Mouse (Mus musculus): ENCODE data around the gene Ints3. TPM values are rescaled to one million over a fixed set of nuclear protein-coding genes. Genes with fewer than 3 reads are reported as not detected.

Ints3 gene
- 23.4 TPM for polyA plus RNA-seq (2014; fragmentation: Illumina TruSeq; extraction: RNeasy Lipid Tissue Mini Kit (QIAGEN cat#74804); ENCODE audit: low read depth, low replicate concordance)

GRCm38 (mm10) chr3:90433381-90434020 lies at the start of gene Ints3:
Gene Ints3, minus strand, starts transcription at chr3:90433622.

GRCm38 (mm10) chr3:90475831-90476611 lies 42.6 kb upstream of the Ints3 start, which contains the start of gene Ilf2:
Gene Ilf2, plus strand, starts transcription at chr3:90476126.

GRCm38 (mm10) chr3:90465686-90466310 lies 32.4 kb upstream of the Ints3 start, which contains the start of gene Npr1:
Gene Npr1, minus strand, starts transcription at chr3:90465866.

GRCm38 (mm10) chr3:90389511-90390490 lies 43.6 kb downstream of the Ints3 start, which contains the start of gene Slc27a3:
Gene Slc27a3, minus strand, starts transcription at chr3:90389938.

Other genes with a start within 250 kb of the Ints3 start
- gene Rps27, start 220.0 kb downstream of the Ints3 start, polyA plus RNA-seq (2014; fragmentation: Illumina TruSeq; extraction: RNeasy Lipid Tissue Mini Kit (QIAGEN cat#74804); ENCODE audit: low read depth, low replicate concordance) = 1,935 TPM
- gene Rab13, start 219.9 kb downstream of the Ints3 start, polyA plus RNA-seq (2014; fragmentation: Illumina TruSeq; extraction: RNeasy Lipid Tissue Mini Kit (QIAGEN cat#74804); ENCODE audit: low read depth, low replicate concordance) = 6.8 TPM
- 71.9 TPM for gene Jtb, start 202.0 kb downstream of the Ints3 start, polyA plus RNA-seq (2014; fragmentation: Illumina TruSeq; extraction: RNeasy Lipid Tissue Mini Kit (QIAGEN cat#74804); ENCODE audit: low read depth, low replicate concordance)
- gene Creb3l4, start 190.1 kb downstream of the Ints3 start, polyA plus RNA-seq (2014; fragmentation: Illumina TruSeq; extraction: RNeasy Lipid Tissue Mini Kit (QIAGEN cat#74804); ENCODE audit: low read depth, low replicate concordance) = not detected
- 60.2 TPM for gene Slc39a1, start 185.4 kb downstream of the Ints3 start, polyA plus RNA-seq (2014; fragmentation: Illumina TruSeq; extraction: RNeasy Lipid Tissue Mini Kit (QIAGEN cat#74804); ENCODE audit: low read depth, low replicate concordance)
- gene Crtc2, start 179.5 kb downstream of the Ints3 start, polyA plus RNA-seq (2014; fragmentation: Illumina TruSeq; extraction: RNeasy Lipid Tissue Mini Kit (QIAGEN cat#74804); ENCODE audit: low read depth, low replicate concordance) = 19.2 TPM
- 33.2 TPM for gene Dennd4b, start 168.4 kb downstream of the Ints3 start, polyA plus RNA-seq (2014; fragmentation: Illumina TruSeq; extraction: RNeasy Lipid Tissue Mini Kit (QIAGEN cat#74804); ENCODE audit: low read depth, low replicate concordance)
- 14.3 TPM for gene Gatad2b, start 140.4 kb downstream of the Ints3 start, polyA plus RNA-seq (2014; fragmentation: Illumina TruSeq; extraction: RNeasy Lipid Tissue Mini Kit (QIAGEN cat#74804); ENCODE audit: low read depth, low replicate concordance)
- 1.0 TPM for gene Slc27a3, start 43.7 kb downstream of the Ints3 start, polyA plus RNA-seq (2014; fragmentation: Illumina TruSeq; extraction: RNeasy Lipid Tissue Mini Kit (QIAGEN cat#74804); ENCODE audit: low read depth, low replicate concordance)
- 20.8 TPM for gene Npr1, start 32.2 kb upstream of the Ints3 start, polyA plus RNA-seq (2014; fragmentation: Illumina TruSeq; extraction: RNeasy Lipid Tissue Mini Kit (QIAGEN cat#74804); ENCODE audit: low read depth, low replicate concordance)
- 34.3 TPM for gene Ilf2, start 42.5 kb upstream of the Ints3 start, polyA plus RNA-seq (2014; fragmentation: Illumina TruSeq; extraction: RNeasy Lipid Tissue Mini Kit (QIAGEN cat#74804); ENCODE audit: low read depth, low replicate concordance)
- gene Snapin, start 57.4 kb upstream of the Ints3 start, polyA plus RNA-seq (2014; fragmentation: Illumina TruSeq; extraction: RNeasy Lipid Tissue Mini Kit (QIAGEN cat#74804); ENCODE audit: low read depth, low replicate concordance) = 79.2 TPM
- 80.9 TPM for gene Chtop, start 75.9 kb upstream of the Ints3 start, polyA plus RNA-seq (2014; fragmentation: Illumina TruSeq; extraction: RNeasy Lipid Tissue Mini Kit (QIAGEN cat#74804); ENCODE audit: low read depth, low replicate concordance)
- 1,552 TPM for gene S100a1, start 80.8 kb upstream of the Ints3 start, polyA plus RNA-seq (2014; fragmentation: Illumina TruSeq; extraction: RNeasy Lipid Tissue Mini Kit (QIAGEN cat#74804); ENCODE audit: low read depth, low replicate concordance)
- gene S100a13, start 80.8 kb upstream of the Ints3 start, polyA plus RNA-seq (2014; fragmentation: Illumina TruSeq; extraction: RNeasy Lipid Tissue Mini Kit (QIAGEN cat#74804); ENCODE audit: low read depth, low replicate concordance) = 64.2 TPM
- not detected for gene S100a14, start 93.2 kb upstream of the Ints3 start, polyA plus RNA-seq (2014; fragmentation: Illumina TruSeq; extraction: RNeasy Lipid Tissue Mini Kit (QIAGEN cat#74804); ENCODE audit: low read depth, low replicate concordance)
- 78.9 TPM for gene S100a16, start 103.6 kb upstream of the Ints3 start, polyA plus RNA-seq (2014; fragmentation: Illumina TruSeq; extraction: RNeasy Lipid Tissue Mini Kit (QIAGEN cat#74804); ENCODE audit: low read depth, low replicate concordance)
- gene S100a3, start 127.0 kb upstream of the Ints3 start, polyA plus RNA-seq (2014; fragmentation: Illumina TruSeq; extraction: RNeasy Lipid Tissue Mini Kit (QIAGEN cat#74804); ENCODE audit: low read depth, low replicate concordance) = not detected
- not detected for gene S100a2, start 156.6 kb upstream of the Ints3 start, polyA plus RNA-seq (2014; fragmentation: Illumina TruSeq; extraction: RNeasy Lipid Tissue Mini Kit (QIAGEN cat#74804); ENCODE audit: low read depth, low replicate concordance)
- not detected for gene Gm42674, start 168.3 kb upstream of the Ints3 start, polyA plus RNA-seq (2014; fragmentation: Illumina TruSeq; extraction: RNeasy Lipid Tissue Mini Kit (QIAGEN cat#74804); ENCODE audit: low read depth, low replicate concordance)
- gene S100a4, start 170.1 kb upstream of the Ints3 start, polyA plus RNA-seq (2014; fragmentation: Illumina TruSeq; extraction: RNeasy Lipid Tissue Mini Kit (QIAGEN cat#74804); ENCODE audit: low read depth, low replicate concordance) = 31.3 TPM
- gene S100a5, start 174.9 kb upstream of the Ints3 start, polyA plus RNA-seq (2014; fragmentation: Illumina TruSeq; extraction: RNeasy Lipid Tissue Mini Kit (QIAGEN cat#74804); ENCODE audit: low read depth, low replicate concordance) = not detected
- 111 TPM for gene S100a6, start 179.3 kb upstream of the Ints3 start, polyA plus RNA-seq (2014; fragmentation: Illumina TruSeq; extraction: RNeasy Lipid Tissue Mini Kit (QIAGEN cat#74804); ENCODE audit: low read depth, low replicate concordance)
- 0.97 TPM for gene S100a7a, start 220.4 kb upstream of the Ints3 start, polyA plus RNA-seq (2014; fragmentation: Illumina TruSeq; extraction: RNeasy Lipid Tissue Mini Kit (QIAGEN cat#74804); ENCODE audit: low read depth, low replicate concordance)
- gene S100a8, start 235.4 kb upstream of the Ints3 start, polyA plus RNA-seq (2014; fragmentation: Illumina TruSeq; extraction: RNeasy Lipid Tissue Mini Kit (QIAGEN cat#74804); ENCODE audit: low read depth, low replicate concordance) = not detected

Measured in heart, adult 10 weeks (tissue).